Mouse (Mus musculus) cerebellum, adult 2 months (tissue): Measurements from ENCODE around the gene Tmem101.

Experiments used
- CTCF ChIP-seq: fragments of 200-500 bp; IDR thresholded peaks from 2 replicates; pipeline ENCODE4 v1.5.1; 2011; ENCODE audit warnings: low read depth, mild to moderate bottlenecking, control low read depth, low read length, moderate library complexity, borderline replicate concordance; ENCODE audit not compliant: insufficient read depth
- POLR2A ChIP-seq: fragments of 200-500 bp; IDR thresholded peaks from 2 replicates; pipeline ENCODE4 v1.6.1; 2011; ENCODE audit warnings: low read length, control low read depth, borderline replicate concordance; ENCODE audit not compliant: insufficient read depth

DNA sequence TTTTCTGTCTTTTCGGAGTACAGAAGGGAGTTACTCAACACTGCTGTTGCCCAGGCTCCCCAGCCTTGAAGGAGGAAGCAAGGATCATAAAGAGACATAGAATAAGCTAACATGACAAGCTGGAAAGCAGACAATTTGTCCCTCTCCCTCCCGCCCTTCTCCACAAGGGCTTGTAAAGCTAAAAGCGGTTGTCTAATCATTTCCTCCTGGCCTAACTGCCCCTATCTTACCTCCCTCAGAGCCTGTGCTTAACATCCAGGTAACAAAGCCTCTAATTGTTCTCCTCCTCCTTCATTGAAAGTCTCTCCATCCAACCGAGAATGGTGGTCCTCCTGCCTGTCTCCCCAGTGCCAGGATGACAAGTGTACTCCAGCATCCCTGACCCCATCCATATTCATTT is 34.6 kb upstream of the Tmem101 start:
- TF ChIP-seq CTCF (no peak), POLR2A (no peak)
